Mouse (Mus musculus) mouse trophoblast stem cell (cell line): ENCODE measurements at regions not wholly inside any gene's neighbourhood (a gene's known extent, or its start where the extent isn't known, plus 50 kb on each side); places are given as distances from the start of the nearest gene placed in this dataset.

ENCODE experiments used
- in situ Hi-C, 2 experiments: fragments of 300-500 bp; cut with MseI, MboI; formaldehyde crosslinking; loops; 2 replicates in 1 of 2; 3 replicates in 1 of 2; pipeline ENCODE4 v1.15.1; 2025

GRCm38 (mm10) chr5:111829891-111830290, 96.2 kb downstream of the Gm26897 start:
- in situ Hi-C loops = no loop called here

- in situ Hi-C loops = no loop called here
Measured at GRCm38 (mm10) chr5:111835737-111836667, 102.3 kb downstream of the Gm26897 start.

GRCm38 (mm10) chr5:111836668-111837234, 103.0 kb downstream of the Gm26897 start:
- in situ Hi-C loops = no loop called here

- in situ Hi-C loops = no loop called here
Measured at GRCm38 (mm10) chr5:111842461-111842860, 108.7 kb downstream of the Gm26897 start.

- in situ Hi-C loops = no loop called here
Measured at GRCm38 (mm10) chr5:111843622-111844239, 110.0 kb downstream of the Gm26897 start.

- in situ Hi-C loops = no loop called here
Measured at GRCm38 (mm10) chr5:111844528-111844927, 110.8 kb downstream of the Gm26897 start.

- in situ Hi-C loops = no loop called here
Measured at GRCm38 (mm10) chr5:111848917-111849316, 115.2 kb downstream of the Gm26897 start.

- in situ Hi-C loops = no loop called here
Measured at GRCm38 (mm10) chr5:111852682-111853081, 119.0 kb downstream of the Gm26897 start.

- in situ Hi-C loops = no loop called here
Measured at GRCm38 (mm10) chr5:111855366-111855765, 121.6 kb downstream of the Gm26897 start.

GRCm38 (mm10) chr5:111857200-111857599, 123.5 kb downstream of the Gm26897 start:
- in situ Hi-C loops = no loop called here

- in situ Hi-C loops = no loop called here
Measured at GRCm38 (mm10) chr5:111860436-111860835, 126.7 kb downstream of the Gm26897 start.

- in situ Hi-C loops = no loop called here
Measured at GRCm38 (mm10) chr5:111862331-111862730, 128.6 kb downstream of the Gm26897 start.

- in situ Hi-C loops = no loop called here
Measured at GRCm38 (mm10) chr5:111863922-111864321, 130.2 kb downstream of the Gm26897 start.

- in situ Hi-C loops = no loop called here
Measured at GRCm38 (mm10) chr5:111864606-111865005, 130.9 kb downstream of the Gm26897 start.

- in situ Hi-C loops = no loop called here
Measured at GRCm38 (mm10) chr5:111869011-111869410, 135.3 kb downstream of the Gm26897 start.

- in situ Hi-C loops = no loop called here
Measured at GRCm38 (mm10) chr5:111877165-111877793, 143.6 kb downstream of the Gm26897 start.

- in situ Hi-C loops = no loop called here
Measured at GRCm38 (mm10) chr5:111879044-111879443, 145.3 kb downstream of the Gm26897 start.

- in situ Hi-C loops = no loop called here
Measured at GRCm38 (mm10) chr5:111880268-111880667, 146.5 kb downstream of the Gm26897 start.

GRCm38 (mm10) chr5:111881517-111881916, 147.8 kb downstream of the Gm26897 start:
- in situ Hi-C loops = no loop called here

- in situ Hi-C loops = no loop called here
Measured at GRCm38 (mm10) chr5:111887281-111887680, 153.6 kb downstream of the Gm26897 start.

GRCm38 (mm10) chr5:111890800-111891199, 157.1 kb downstream of the Gm26897 start:
- in situ Hi-C loops = no loop called here

GRCm38 (mm10) chr5:111891261-111891693, 157.6 kb downstream of the Gm26897 start:
- in situ Hi-C loops = no loop called here
